Mouse (Mus musculus): ENCODE data around the gene Fbxw7. TPM values are rescaled to one million over a fixed set of nuclear protein-coding genes. Genes with fewer than 3 reads are reported as not detected.
A peak's percentile ranks its signal among the peaks of the same experiment; 100 is the strongest.

Fbxw7 gene
- polyA plus RNA-seq, 1 experiment: 4.1 TPM

DNA sequence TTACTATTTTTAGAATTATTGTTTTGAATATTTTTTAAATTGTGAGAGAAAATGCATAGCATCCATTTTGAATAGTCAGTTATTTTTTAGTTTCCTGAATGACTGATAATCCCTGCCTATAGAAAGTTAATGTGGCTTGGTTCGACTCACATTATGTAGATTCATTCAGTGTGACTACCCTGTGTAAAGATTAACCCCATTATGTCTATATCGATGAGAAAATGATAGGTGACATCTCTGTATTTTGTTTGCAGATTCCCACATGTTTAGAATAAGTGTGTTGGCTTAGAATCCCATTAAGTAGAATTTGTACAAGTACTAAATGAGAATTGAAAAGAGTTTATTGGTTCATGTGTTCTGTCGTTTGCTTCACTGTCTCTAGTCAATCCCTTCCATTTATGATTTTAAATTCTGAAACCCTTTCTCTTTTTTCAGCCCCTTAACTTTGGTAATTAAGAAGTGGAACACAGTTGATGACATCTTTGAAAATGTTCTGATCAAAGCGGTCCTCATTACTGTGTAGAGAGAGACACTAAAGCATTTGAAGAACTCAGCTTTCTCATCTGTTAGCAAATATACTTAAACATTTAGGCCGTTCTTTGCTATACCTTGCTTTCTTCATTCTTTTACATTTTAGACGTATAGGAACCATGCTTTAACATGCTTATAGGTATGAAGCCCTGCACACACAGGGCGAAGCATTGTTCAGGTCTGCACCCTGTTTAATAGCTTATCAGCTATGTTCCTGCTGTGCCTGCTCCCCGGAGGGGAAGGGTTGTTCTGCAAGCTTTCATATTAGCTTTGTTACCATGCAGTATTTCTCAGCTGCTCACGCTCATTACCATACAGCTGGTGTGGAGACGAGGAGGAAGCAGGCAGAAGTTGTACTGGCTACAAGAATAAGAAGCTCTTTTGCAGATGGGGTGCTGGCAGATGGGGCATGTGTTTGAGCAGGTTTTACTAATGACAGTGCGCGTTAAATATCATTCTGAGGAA, 122.6 kb downstream of the Fbxw7 start:
- Histone ChIP-seq H3K36me3 (ENCODE audit: control insufficient read depth, insufficient read depth, low read length) (no peaks in the 10 kb centered on the region), H3K27ac (ENCODE audit: insufficient read depth, low read depth, low read length) (no peak overlapping the region), H3K4me1 (ENCODE audit: control insufficient read depth, insufficient read depth, low read length) (no peaks in the 10 kb centered on the region), H3K4me3 (ENCODE audit: insufficient read depth, low read depth, low read length) (no peak overlapping the region), H3K27me3 (replicated peaks; ENCODE audit: control insufficient read depth, insufficient read depth, low read length) (no peaks in the 10 kb centered on the region)
- DNase-seq: no peak
- TF ChIP-seq CTCF (conservative IDR thresholded peaks at IDR 0.05; ENCODE audit: insufficient read depth, insufficient read length, low read depth, low read length): no peak
- TF ChIP-seq POLR2A (IDR thresholded peaks at IDR 0.05; ENCODE audit: low read depth, low read length): no peak
- 66% methylated on average over 12 of the region's 12 CpGs for WGBS

DNA sequence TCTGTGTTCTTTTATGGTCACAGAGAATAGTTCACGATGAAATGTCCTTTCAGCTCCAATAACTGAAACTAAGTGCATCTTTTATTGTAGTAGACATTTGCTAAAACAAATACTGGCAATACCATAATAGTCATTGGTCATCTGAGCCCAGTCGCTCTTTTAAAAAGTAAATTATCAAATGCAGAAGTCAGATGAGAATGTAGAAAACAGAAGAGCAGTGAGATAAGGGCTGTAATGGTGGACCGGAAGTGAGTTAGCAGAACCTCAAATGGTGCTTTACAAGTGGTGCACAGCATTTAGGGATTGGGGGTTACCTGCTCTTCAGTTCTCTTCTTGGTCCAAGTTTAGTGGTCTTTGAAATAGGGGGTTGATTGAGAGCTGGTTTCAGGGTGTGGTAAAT, 129.9 kb downstream of the Fbxw7 start:
- TF ChIP-seq CTCF (conservative IDR thresholded peaks at IDR 0.05; ENCODE audit: insufficient read depth, insufficient read length, low read depth, low read length) (no peak), POLR2A (IDR thresholded peaks at IDR 0.05; ENCODE audit: low read depth, low read length) (no peak)
- Histone ChIP-seq H3K4me1 (ENCODE audit: control insufficient read depth, insufficient read depth, low read length) (no peaks in the 10 kb centered on the region), H3K27me3 (replicated peaks; ENCODE audit: control insufficient read depth, insufficient read depth, low read length) (no peaks in the 10 kb centered on the region), H3K27ac (ENCODE audit: insufficient read depth, low read depth, low read length) (no peak overlapping the region), H3K4me3 (ENCODE audit: insufficient read depth, low read depth, low read length) (no peak overlapping the region), H3K36me3 (ENCODE audit: control insufficient read depth, insufficient read depth, low read length) (no peaks in the 10 kb centered on the region)
- 93% methylated on average over 3 of the region's 3 CpGs for WGBS
- DNase-seq: no peak

DNA sequence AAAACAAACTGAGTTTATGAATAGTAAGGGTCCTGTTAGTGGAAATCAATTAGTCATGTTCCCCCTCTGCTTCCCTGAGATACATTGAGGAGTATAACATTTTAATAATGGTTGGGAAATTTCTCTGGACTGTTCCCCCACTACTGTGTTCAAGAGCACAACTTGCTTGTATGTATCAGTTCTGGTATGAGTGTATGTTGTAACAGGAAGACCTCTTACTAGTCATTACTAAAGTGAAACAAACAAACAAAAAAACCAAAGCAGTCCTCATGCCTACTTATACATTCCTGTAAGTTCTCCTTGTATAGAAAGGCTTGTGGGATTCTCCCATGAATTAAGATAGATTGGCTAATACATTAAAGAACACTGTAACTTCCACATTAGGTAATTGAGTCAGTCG, 131.3 kb downstream of the Fbxw7 start:
- no peak for DNase-seq
- 92% methylated on average over 1 of the region's 1 CpGs for WGBS
- Histone ChIP-seq H3K36me3 (ENCODE audit: control insufficient read depth, insufficient read depth, low read length) (no peaks in the 10 kb centered on the region), H3K4me3 (ENCODE audit: insufficient read depth, low read depth, low read length) (no peak overlapping the region), H3K4me1 (ENCODE audit: control insufficient read depth, insufficient read depth, low read length) (no peaks in the 10 kb centered on the region), H3K27me3 (replicated peaks; ENCODE audit: control insufficient read depth, insufficient read depth, low read length) (no peaks in the 10 kb centered on the region), H3K27ac (ENCODE audit: insufficient read depth, low read depth, low read length) (no peak overlapping the region)
- TF ChIP-seq POLR2A (IDR thresholded peaks at IDR 0.05; ENCODE audit: low read depth, low read length) (no peak), CTCF (conservative IDR thresholded peaks at IDR 0.05; ENCODE audit: insufficient read depth, insufficient read length, low read depth, low read length) (no peak)

- WGBS: 87% methylated on average over 4 of the region's 4 CpGs
- Histone ChIP-seq H3K27ac (ENCODE audit: insufficient read depth, low read depth, low read length) (no peak overlapping the region), H3K4me1 (ENCODE audit: control insufficient read depth, insufficient read depth, low read length) (no peaks in the 10 kb centered on the region), H3K27me3 (replicated peaks; ENCODE audit: control insufficient read depth, insufficient read depth, low read length) (no peaks in the 10 kb centered on the region), H3K36me3 (ENCODE audit: control insufficient read depth, insufficient read depth, low read length) (no peaks in the 10 kb centered on the region), H3K4me3 (ENCODE audit: insufficient read depth, low read depth, low read length) (no peak overlapping the region)
- no peak for TF ChIP-seq CTCF (conservative IDR thresholded peaks at IDR 0.05; ENCODE audit: insufficient read depth, insufficient read length, low read depth, low read length)
- TF ChIP-seq POLR2A (IDR thresholded peaks at IDR 0.05; ENCODE audit: low read depth, low read length): no peak
- DNase-seq: no peak
Measured at GRCm38 (mm10) chr3:84949387-84949786, 134.3 kb downstream of the Fbxw7 start.

- no peaks in the 10 kb centered on the region for H3K27me3 ChIP-seq (replicated peaks; ENCODE audit: control insufficient read depth, insufficient read depth, low read length)
- WGBS: 23% methylated on average over 2 of the region's 2 CpGs
- DNase-seq: no peak
- TF ChIP-seq POLR2A (IDR thresholded peaks at IDR 0.05; ENCODE audit: low read depth, low read length) (no peak), CTCF (conservative IDR thresholded peaks at IDR 0.05; ENCODE audit: insufficient read depth, insufficient read length, low read depth, low read length) (no peak)
- no peaks in the 10 kb centered on the region for H3K36me3 ChIP-seq (ENCODE audit: control insufficient read depth, insufficient read depth, low read length)
- H3K4me1 ChIP-seq (ENCODE audit: control insufficient read depth, insufficient read depth, low read length): no peaks in the 10 kb centered on the region
- peak overlapping the region; percentile 31; the same call in 1 of the 2 replicates for H3K4me3 ChIP-seq (ENCODE audit: insufficient read depth, low read depth, low read length)
- no peak overlapping the region for H3K27ac ChIP-seq (ENCODE audit: insufficient read depth, low read depth, low read length)
Measured at GRCm38 (mm10) chr3:84951698-84952097, 136.6 kb downstream of the Fbxw7 start.

GRCm38 (mm10) chr3:84952135-84952534, 137.1 kb downstream of the Fbxw7 start:
- TF ChIP-seq CTCF (conservative IDR thresholded peaks at IDR 0.05; ENCODE audit: insufficient read depth, insufficient read length, low read depth, low read length) (no peak), POLR2A (IDR thresholded peaks at IDR 0.05; ENCODE audit: low read depth, low read length) (no peak)
- H3K36me3 ChIP-seq (ENCODE audit: control insufficient read depth, insufficient read depth, low read length): no peaks in the 10 kb centered on the region
- no peak overlapping the region for H3K27ac ChIP-seq (ENCODE audit: insufficient read depth, low read depth, low read length)
- DNase-seq: peak; percentile 69
- H3K27me3 ChIP-seq (replicated peaks; ENCODE audit: control insufficient read depth, insufficient read depth, low read length): no peaks in the 10 kb centered on the region
- peak overlapping the region; percentile 31 for H3K4me3 ChIP-seq (ENCODE audit: insufficient read depth, low read depth, low read length)
- WGBS: 14% methylated on average over 13 of the region's 13 CpGs
- no peaks in the 10 kb centered on the region for H3K4me1 ChIP-seq (ENCODE audit: control insufficient read depth, insufficient read depth, low read length)

DNA sequence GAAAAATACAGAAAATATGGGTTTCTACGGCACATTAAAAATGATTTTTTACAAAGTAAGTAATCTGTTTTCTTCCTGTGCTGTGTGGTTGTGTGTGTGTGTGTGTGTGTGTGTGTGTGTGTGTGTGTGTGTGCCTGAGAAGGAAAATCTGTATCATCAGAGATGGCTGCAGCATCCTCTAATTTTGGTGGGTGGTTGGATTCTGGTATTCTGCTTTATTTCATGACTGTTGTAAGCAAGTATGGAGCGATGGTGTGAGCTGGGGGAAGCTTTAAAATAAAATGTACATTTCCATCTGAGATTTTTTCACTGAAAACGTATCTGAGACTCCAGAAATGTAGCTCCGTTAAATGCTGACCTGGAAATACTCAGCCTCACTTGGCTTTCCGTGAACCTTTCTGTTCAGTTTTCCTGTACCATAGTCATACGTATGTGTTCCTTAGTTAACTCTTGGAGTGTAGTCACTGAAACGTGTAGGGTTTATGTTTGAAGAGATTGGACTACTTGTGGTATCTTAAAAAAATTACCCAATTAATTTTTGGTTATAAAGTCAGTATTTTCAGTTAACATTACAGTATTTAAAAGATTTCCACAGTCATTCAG, 137.6 kb downstream of the Fbxw7 start:
- Histone ChIP-seq H3K4me3 (ENCODE audit: insufficient read depth, low read depth, low read length) (peak overlapping the region; percentile 31), H3K36me3 (ENCODE audit: control insufficient read depth, insufficient read depth, low read length) (no peaks in the 10 kb centered on the region), H3K27me3 (replicated peaks; ENCODE audit: control insufficient read depth, insufficient read depth, low read length) (no peaks in the 10 kb centered on the region), H3K4me1 (ENCODE audit: control insufficient read depth, insufficient read depth, low read length) (no peaks in the 10 kb centered on the region), H3K27ac (ENCODE audit: insufficient read depth, low read depth, low read length) (no peak overlapping the region)
- 58% methylated on average over 7 of the region's 7 CpGs for WGBS
- TF ChIP-seq POLR2A (IDR thresholded peaks at IDR 0.05; ENCODE audit: low read depth, low read length) (no peak), CTCF (conservative IDR thresholded peaks at IDR 0.05; ENCODE audit: insufficient read depth, insufficient read length, low read depth, low read length) (no peak)
- no peak for DNase-seq

Measured in kidney, adult 2 months (tissue).